Mouse (Mus musculus) heart, embryonic 11.5 days (tissue): ENCODE measurements at regions not wholly inside any gene's neighbourhood (a gene's known extent, or its start where the extent isn't known, plus 50 kb on each side); places are given as distances from the start of the nearest gene placed in this dataset.
A peak's percentile ranks its signal among the peaks of the same experiment; 100 is the strongest.

Source experiments
- ATAC-seq: fragments of 200-750 bp; cut with Nextera tagmentation; replicated peaks from 2 replicates; pipeline ENCODE4 v1.8.0; 2017; ENCODE audit warnings: moderate library complexity; ENCODE audit not compliant: insufficient number of reproducible peaks, low FRiP score, low TSS enrichment
- H3K27ac ChIP-seq: fragments of 300-500 bp; sonication (generic); 2 replicates; pipeline ENCODE4 v1.5.1; 2014; ENCODE audit warnings: mild to moderate bottlenecking, low read depth, low read length
- H3K27me3 ChIP-seq: fragments of 300-500 bp; sonication (generic); 2 replicates; pipeline ENCODE4 v1.6.1; 2014; ENCODE audit warnings: mild to moderate bottlenecking, low read length, mixed read lengths; ENCODE audit not compliant: control insufficient read depth, insufficient read depth
- H3K36me3 ChIP-seq: fragments of 300-500 bp; sonication (generic); 2 replicates; pipeline ENCODE4 v1.6.1; 2014; ENCODE audit warnings: mild to moderate bottlenecking, low read length, moderate library complexity, mixed read lengths; ENCODE audit not compliant: control insufficient read depth, insufficient read depth
- H3K4me1 ChIP-seq: fragments of 300-500 bp; sonication (generic); 2 replicates; pipeline ENCODE4 v1.6.1; 2014; ENCODE audit warnings: low read length; ENCODE audit not compliant: control insufficient read depth, insufficient read depth
- H3K4me2 ChIP-seq: fragments of 300-500 bp; sonication (generic); 2 replicates; pipeline ENCODE4 v1.6.1; 2014; ENCODE audit warnings: mild to moderate bottlenecking, moderate library complexity
- H3K4me3 ChIP-seq: fragments of 300-500 bp; sonication (generic); 2 replicates; pipeline ENCODE4 v1.5.1; 2014; ENCODE audit warnings: low read depth, low read length
- H3K9ac ChIP-seq: fragments of 300-500 bp; sonication (generic); 2 replicates; pipeline ENCODE4 v1.6.1; 2014; ENCODE audit warnings: mild to moderate bottlenecking, low read depth, low read length, moderate library complexity
- H3K9me3 ChIP-seq: fragments of 300-500 bp; sonication (generic); replicated peaks from 2 replicates; pipeline ENCODE4 v1.6.1; 2016; ENCODE audit warnings: low read length; ENCODE audit not compliant: control insufficient read depth
- WGBS: fragments of 180-500 bp; shearing (Covaris S2); extraction: QIAGEN DNeasy Blood & Tissue Kit; methylation state at CpG from one replicate; pipeline ENCODE4 v1.1.7; 2014; ENCODE audit not compliant: insufficient replicate concordance; 5-methylcytosine and 5-hydroxymethylcytosine counted together

GRCm38 (mm10) chr13:97538441-97538840, 222.0 kb downstream of the Gm10260 start:
- H3K27ac ChIP-seq, result no peak overlapping the region
- no peak for ATAC-seq
- H3K9me3 ChIP-seq, result no peaks in the 10 kb centered on the region; the same call in 1 of the 2 replicates
- H3K4me1 ChIP-seq, result peaks cover 12% of the 10 kb centered on the region
- 87% methylated on average over 7 of the region's 7 CpGs for WGBS
- H3K4me2 ChIP-seq, result no peak overlapping the region
- H3K9ac ChIP-seq, result no peak overlapping the region
- no peaks in the 10 kb centered on the region for H3K27me3 ChIP-seq
- no peak overlapping the region for H3K4me3 ChIP-seq
- no peaks in the 10 kb centered on the region for H3K36me3 ChIP-seq

GRCm38 (mm10) chr13:97537686-97538085, 222.7 kb downstream of the Gm10260 start:
- Histone ChIP-seq H3K4me2 (no peak overlapping the region), H3K27ac (no peak overlapping the region), H3K36me3 (no peaks in the 10 kb centered on the region), H3K4me3 (no peak overlapping the region), H3K9me3 (no peaks in the 10 kb centered on the region; the same call in 1 of the 2 replicates), H3K4me1 (peaks cover 18% of the 10 kb centered on the region), H3K9ac (no peak overlapping the region), H3K27me3 (no peaks in the 10 kb centered on the region)
- WGBS, result 72% methylated on average over 7 of the region's 7 CpGs
- ATAC-seq, result no peak

- H3K4me3 ChIP-seq, result no peak overlapping the region
- no peaks in the 10 kb centered on the region; the same call in 1 of the 2 replicates for H3K9me3 ChIP-seq
- no peak overlapping the region for H3K9ac ChIP-seq
- no peaks in the 10 kb centered on the region for H3K27me3 ChIP-seq
- ATAC-seq, result no peak
- 85% methylated on average over 11 of the region's 11 CpGs for WGBS
- H3K4me1 ChIP-seq, result peaks cover 18% of the 10 kb centered on the region
- H3K27ac ChIP-seq, result no peak overlapping the region
- H3K36me3 ChIP-seq, result no peaks in the 10 kb centered on the region
- H3K4me2 ChIP-seq, result no peak overlapping the region
Measured at GRCm38 (mm10) chr13:97537206-97537605, 223.2 kb downstream of the Gm10260 start.

DNA sequence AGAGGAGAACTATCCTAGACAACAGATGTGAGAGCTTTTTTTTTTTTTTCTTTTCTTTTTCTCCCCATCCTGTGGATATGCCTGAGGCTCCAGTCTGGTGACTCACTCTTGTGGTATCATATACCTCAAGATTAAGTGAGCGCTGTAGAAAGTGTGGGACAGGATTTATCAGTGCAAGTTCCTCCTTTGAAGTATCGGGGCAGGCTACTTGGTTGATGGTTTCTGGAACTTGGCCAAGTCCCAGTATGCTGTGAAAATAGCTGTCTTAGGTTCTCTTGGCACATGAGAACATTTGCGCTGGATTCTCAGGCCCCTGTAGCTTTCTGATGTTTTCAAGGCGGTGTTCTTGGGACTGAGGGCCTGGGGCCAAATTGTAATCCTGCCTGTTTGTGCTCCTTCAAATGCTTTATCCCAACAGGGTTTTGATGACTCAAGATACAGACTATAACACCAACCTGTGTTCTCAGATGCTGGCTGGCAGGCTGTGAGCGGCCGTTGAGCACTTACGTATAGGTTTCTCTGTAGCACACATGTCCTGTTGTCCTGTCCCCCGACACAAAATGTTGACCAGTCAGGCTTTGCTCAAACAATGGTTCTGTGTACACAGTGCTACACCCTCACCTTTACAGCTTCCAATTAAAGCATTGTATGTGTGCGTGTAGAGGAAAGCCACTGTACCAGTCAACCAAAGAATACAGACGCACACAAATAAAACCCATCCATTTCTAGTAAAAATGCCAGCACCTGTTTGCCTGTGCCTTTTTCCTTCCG, 226.4 kb downstream of the Gm10260 start:
- H3K9ac ChIP-seq, result no peak overlapping the region
- no peaks in the 10 kb centered on the region for H3K36me3 ChIP-seq
- peak overlapping the region; percentile 54 for H3K27ac ChIP-seq
- H3K9me3 ChIP-seq, result no peaks in the 10 kb centered on the region
- WGBS, result 59% methylated on average over 11 of the region's 11 CpGs
- H3K4me2 ChIP-seq, result no peak overlapping the region
- peak; percentile 72 for ATAC-seq
- no peaks in the 10 kb centered on the region for H3K27me3 ChIP-seq
- peaks cover 26% of the 10 kb centered on the region for H3K4me1 ChIP-seq
- no peak overlapping the region for H3K4me3 ChIP-seq

DNA sequence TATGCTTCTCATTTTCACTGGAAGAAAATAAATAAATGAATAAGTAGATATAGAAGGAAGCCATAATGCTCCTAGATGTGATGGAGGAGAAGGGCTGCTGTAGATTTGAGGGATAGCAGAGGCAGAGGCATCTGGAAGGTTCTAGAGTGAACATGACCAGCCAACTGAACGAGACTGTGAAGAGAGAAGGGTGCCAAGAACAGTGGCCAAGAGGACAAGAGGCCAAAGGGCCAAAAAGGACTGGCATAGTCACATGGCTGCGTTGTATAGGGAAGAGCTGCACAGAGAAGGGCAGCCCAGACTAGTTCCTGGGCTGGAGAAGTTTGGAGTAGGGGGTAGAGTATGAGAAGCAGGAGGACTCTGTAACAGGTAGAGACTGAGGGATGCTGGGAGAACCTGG, 229.3 kb downstream of the Gm10260 start:
- Histone ChIP-seq H3K4me3 (no peak overlapping the region), H3K36me3 (no peaks in the 10 kb centered on the region), H3K4me1 (peaks cover 26% of the 10 kb centered on the region), H3K27me3 (no peaks in the 10 kb centered on the region), H3K4me2 (no peak overlapping the region), H3K9ac (no peak overlapping the region), H3K27ac (no peak overlapping the region), H3K9me3 (no peaks in the 10 kb centered on the region)
- 85% methylated on average over 2 of the region's 2 CpGs for WGBS
- no peak for ATAC-seq

DNA sequence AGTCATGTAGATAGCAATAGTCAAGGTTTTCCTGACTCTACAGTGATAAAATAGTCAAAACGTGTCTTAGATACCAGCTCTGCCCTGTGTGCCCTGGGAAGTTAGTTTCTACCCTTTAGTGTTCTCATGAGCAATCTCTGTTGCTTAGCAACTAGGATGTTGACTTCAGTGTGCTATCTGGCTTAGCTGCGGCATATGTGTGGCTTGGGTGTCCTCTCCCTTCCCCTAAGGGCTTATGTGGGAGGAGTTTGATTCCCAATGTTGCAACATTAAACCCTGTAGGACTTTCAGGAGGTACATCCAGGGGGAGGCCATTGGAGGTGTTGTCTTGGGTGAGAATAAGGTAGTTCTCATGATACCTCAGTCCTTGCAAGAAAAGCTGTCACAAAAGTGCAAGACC, 229.9 kb downstream of the Gm10260 start:
- Histone ChIP-seq H3K9me3 (no peaks in the 10 kb centered on the region), H3K4me3 (no peak overlapping the region), H3K27ac (no peak overlapping the region), H3K4me2 (no peak overlapping the region), H3K36me3 (no peaks in the 10 kb centered on the region), H3K4me1 (peaks cover 26% of the 10 kb centered on the region), H3K9ac (no peak overlapping the region), H3K27me3 (no peaks in the 10 kb centered on the region)
- ATAC-seq, result no peak
- 6% methylated on average over 2 of the region's 2 CpGs for WGBS

DNA sequence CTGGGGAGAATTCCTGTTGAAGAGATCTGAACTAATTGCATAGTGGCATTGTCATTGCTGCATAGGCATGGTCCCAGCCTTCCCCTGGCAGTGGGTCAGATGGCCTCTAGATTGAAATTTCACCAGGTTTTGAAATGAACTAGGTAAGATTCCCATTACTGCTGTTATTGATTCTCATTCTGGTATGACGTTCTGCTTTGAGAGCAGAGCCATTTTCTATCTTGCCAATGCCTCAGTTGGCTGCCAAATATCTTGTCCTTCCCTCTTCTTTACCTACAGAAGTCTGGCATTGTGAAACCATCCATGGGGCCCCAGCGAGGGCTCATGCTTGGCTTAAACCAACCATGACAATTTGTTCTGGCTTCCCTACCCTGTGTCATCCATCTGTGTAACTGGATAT, 232.5 kb downstream of the Gm10260 start:
- Histone ChIP-seq H3K27me3 (no peaks in the 10 kb centered on the region), H3K4me3 (no peak overlapping the region), H3K9ac (no peak overlapping the region), H3K4me2 (no peak overlapping the region), H3K27ac (no peak overlapping the region), H3K36me3 (no peaks in the 10 kb centered on the region), H3K9me3 (no peaks in the 10 kb centered on the region), H3K4me1 (peaks cover 17% of the 10 kb centered on the region)
- 81% methylated on average over 2 of the region's 2 CpGs for WGBS
- no peak for ATAC-seq

- no peak for ATAC-seq
- no peak overlapping the region for H3K4me2 ChIP-seq
- no peak overlapping the region for H3K27ac ChIP-seq
- H3K9ac ChIP-seq, result no peak overlapping the region
- H3K4me3 ChIP-seq, result no peak overlapping the region
- no peaks in the 10 kb centered on the region for H3K36me3 ChIP-seq
- no peaks in the 10 kb centered on the region for H3K27me3 ChIP-seq
- no peaks in the 10 kb centered on the region for H3K9me3 ChIP-seq
- H3K4me1 ChIP-seq, result peaks cover 8% of the 10 kb centered on the region
- 50% methylated on average over 7 of the region's 7 CpGs for WGBS
Measured at GRCm38 (mm10) chr13:97524847-97525434, 235.5 kb downstream of the Gm10260 start.
